Mouse (Mus musculus): Measurements from ENCODE around the gene Mmp1b. TPM values are rescaled to one million over a fixed set of nuclear protein-coding genes. Genes with fewer than 3 reads are reported as not detected.
"Not testable (repeated sequence)": the region's sequence is repeated elsewhere in the genome, so short reads cannot be mapped to it uniquely, and the experiment has no call there.

Gene Mmp1b
- not detected in 2 replicates for polyA plus RNA-seq (2015; fragmentation: Nextera tagmentation; extraction: Ambion mirVana)

- no peak within 1 kb of the TSS for H3K9ac ChIP-seq (replicated peaks; ENCODE audit: low read depth, low read length)
- H3K4me2 ChIP-seq (ENCODE audit: low read length) = no peak within 1 kb of the TSS
- no peaks in the 10 kb centered on the region for H3K4me1 ChIP-seq (replicated peaks; ENCODE audit: control insufficient read depth, insufficient read depth, low read length)
- no peak for ATAC-seq
- no peaks in the 10 kb centered on the region for H3K36me3 ChIP-seq (ENCODE audit: control insufficient read depth, insufficient read depth)
- H3K9me3 ChIP-seq (ENCODE audit: control insufficient read depth, low read length) = no peaks in the 10 kb centered on the region
- no peaks in the 10 kb centered on the region for H3K27me3 ChIP-seq (replicated peaks; ENCODE audit: control insufficient read depth, insufficient read depth, low read length)
- H3K27ac ChIP-seq (ENCODE audit: low read length) = no peak within 1 kb of the TSS
- H3K4me3 ChIP-seq (replicated peaks; ENCODE audit: low read length) = no peak within 1 kb of the TSS
Observed at GRCm38 (mm10) chr9:7387947-7388346, at the start of gene Mmp1b. Gene Mmp1b (minus strand): TSS chr9:7388047.

DNA sequence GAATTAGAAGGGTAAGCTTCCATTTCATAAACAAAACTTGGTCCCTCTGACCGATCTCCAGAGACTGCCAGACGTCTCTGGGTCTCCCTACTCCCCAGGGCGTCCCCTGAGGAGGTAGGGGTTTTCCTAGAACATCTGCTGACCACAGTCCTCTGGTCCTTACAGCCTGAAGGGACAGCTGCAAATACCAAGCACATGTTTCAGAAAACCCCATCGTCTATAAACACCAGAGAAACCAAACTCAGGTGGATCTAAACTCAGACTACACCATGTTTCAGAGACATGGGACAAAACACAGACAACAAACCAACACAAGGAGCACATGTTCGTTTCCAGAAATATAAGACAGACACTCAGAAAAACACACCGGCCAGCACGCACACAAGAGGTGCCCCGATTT, 8.7 kb upstream of the Mmp1b start:
- H3K27me3 ChIP-seq (replicated peaks; ENCODE audit: control insufficient read depth, insufficient read depth, low read length); H3K36me3 ChIP-seq (ENCODE audit: control insufficient read depth, insufficient read depth); H3K9me3 ChIP-seq (ENCODE audit: control insufficient read depth, low read length); H3K4me3 ChIP-seq (replicated peaks; ENCODE audit: low read length); ATAC-seq; H3K4me2 ChIP-seq (ENCODE audit: low read length); H3K9ac ChIP-seq (replicated peaks; ENCODE audit: low read depth, low read length); H3K4me1 ChIP-seq (replicated peaks; ENCODE audit: control insufficient read depth, insufficient read depth, low read length); H3K27ac ChIP-seq (ENCODE audit: low read length): not testable (repeated sequence)
- 82% methylated on average over 8 of the region's 8 CpGs for WGBS

DNA sequence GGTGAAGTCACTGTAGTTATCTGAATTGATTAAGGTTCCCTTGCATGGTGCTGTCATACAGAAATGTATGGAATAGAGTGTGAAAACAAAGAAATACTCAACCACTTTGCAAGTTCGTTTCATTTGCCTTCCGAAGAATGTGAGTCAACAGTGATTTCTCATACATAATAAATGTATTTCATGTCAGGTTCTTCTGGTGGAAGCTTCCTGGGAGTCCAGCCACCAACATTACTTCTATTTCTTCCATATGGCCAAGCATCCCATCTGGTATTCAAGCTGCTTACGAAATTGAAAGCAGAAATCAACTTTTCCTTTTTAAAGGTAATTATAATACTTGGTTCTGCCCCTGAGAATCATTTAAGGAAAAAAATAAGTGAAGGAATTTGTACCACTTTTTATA, 33.3 kb downstream of the Mmp1b start:
- Histone ChIP-seq H3K4me1 (replicated peaks; ENCODE audit: control insufficient read depth, insufficient read depth, low read length) (no peaks in the 10 kb centered on the region), H3K9ac (replicated peaks; ENCODE audit: low read depth, low read length) (no peak overlapping the region), H3K36me3 (ENCODE audit: control insufficient read depth, insufficient read depth) (no peaks in the 10 kb centered on the region), H3K4me2 (ENCODE audit: low read length) (no peak overlapping the region), H3K4me3 (replicated peaks; ENCODE audit: low read length) (no peak overlapping the region), H3K9me3 (ENCODE audit: control insufficient read depth, low read length) (no peaks in the 10 kb centered on the region), H3K27ac (ENCODE audit: low read length) (no peak overlapping the region), H3K27me3 (replicated peaks; ENCODE audit: control insufficient read depth, insufficient read depth, low read length) (no peaks in the 10 kb centered on the region)
- no peak for ATAC-seq
- WGBS = 81% methylated on average over 3 of the region's 3 CpGs

- Histone ChIP-seq H3K27ac (ENCODE audit: low read length) (no peak overlapping the region), H3K36me3 (ENCODE audit: control insufficient read depth, insufficient read depth) (no peaks in the 10 kb centered on the region), H3K27me3 (replicated peaks; ENCODE audit: control insufficient read depth, insufficient read depth, low read length) (no peaks in the 10 kb centered on the region), H3K4me3 (replicated peaks; ENCODE audit: low read length) (no peak overlapping the region), H3K9ac (replicated peaks; ENCODE audit: low read depth, low read length) (no peak overlapping the region), H3K9me3 (ENCODE audit: control insufficient read depth, low read length) (no peaks in the 10 kb centered on the region), H3K4me1 (replicated peaks; ENCODE audit: control insufficient read depth, insufficient read depth, low read length) (no peaks in the 10 kb centered on the region), H3K4me2 (ENCODE audit: low read length) (no peak overlapping the region)
- ATAC-seq = no peak
- 95% methylated on average over 2 of the region's 2 CpGs for WGBS
Observed at GRCm38 (mm10) chr9:7345513-7345912, 42.3 kb downstream of the Mmp1b start.

GRCm38 (mm10) chr9:7344107-7344506, 43.7 kb downstream of the Mmp1b start, which contains the start of gene Mmp12:
Gene Mmp12 (plus strand): TSS chr9:7344381.
- H3K4me2 ChIP-seq (ENCODE audit: low read length) = no peak within 1 kb of the TSS
- H3K9ac ChIP-seq (replicated peaks; ENCODE audit: low read depth, low read length) = no peak within 1 kb of the TSS
- no peaks in the 10 kb centered on the region for H3K27me3 ChIP-seq (replicated peaks; ENCODE audit: control insufficient read depth, insufficient read depth, low read length)
- H3K36me3 ChIP-seq (ENCODE audit: control insufficient read depth, insufficient read depth) = no peaks in the 10 kb centered on the region
- ATAC-seq = no peak
- no peaks in the 10 kb centered on the region for H3K9me3 ChIP-seq (ENCODE audit: control insufficient read depth, low read length)
- H3K4me3 ChIP-seq (replicated peaks; ENCODE audit: low read length) = no peak within 1 kb of the TSS
- no peaks in the 10 kb centered on the region for H3K4me1 ChIP-seq (replicated peaks; ENCODE audit: control insufficient read depth, insufficient read depth, low read length)
- no peak within 1 kb of the TSS for H3K27ac ChIP-seq (ENCODE audit: low read length)

- no peaks in the 10 kb centered on the region for H3K4me1 ChIP-seq (replicated peaks; ENCODE audit: control insufficient read depth, insufficient read depth, low read length)
- no peaks in the 10 kb centered on the region for H3K36me3 ChIP-seq (ENCODE audit: control insufficient read depth, insufficient read depth)
- H3K4me3 ChIP-seq (replicated peaks; ENCODE audit: low read length) = no peak overlapping the region
- no peak overlapping the region for H3K27ac ChIP-seq (ENCODE audit: low read length)
- ATAC-seq = no peak
- H3K27me3 ChIP-seq (replicated peaks; ENCODE audit: control insufficient read depth, insufficient read depth, low read length) = no peaks in the 10 kb centered on the region
- H3K4me2 ChIP-seq (ENCODE audit: low read length) = no peak overlapping the region
- no peaks in the 10 kb centered on the region for H3K9me3 ChIP-seq (ENCODE audit: control insufficient read depth, low read length)
- no peak overlapping the region for H3K9ac ChIP-seq (replicated peaks; ENCODE audit: low read depth, low read length)
Observed at GRCm38 (mm10) chr9:7336740-7337483, 50.9 kb downstream of the Mmp1b start.

GRCm38 (mm10) chr9:7335766-7336680, 51.8 kb downstream of the Mmp1b start:
- Histone ChIP-seq H3K4me2 (ENCODE audit: low read length) (no peak overlapping the region), H3K9me3 (ENCODE audit: control insufficient read depth, low read length) (no peaks in the 10 kb centered on the region), H3K36me3 (ENCODE audit: control insufficient read depth, insufficient read depth) (no peaks in the 10 kb centered on the region), H3K27me3 (replicated peaks; ENCODE audit: control insufficient read depth, insufficient read depth, low read length) (no peaks in the 10 kb centered on the region), H3K4me1 (replicated peaks; ENCODE audit: control insufficient read depth, insufficient read depth, low read length) (no peaks in the 10 kb centered on the region), H3K27ac (ENCODE audit: low read length) (no peak overlapping the region), H3K4me3 (replicated peaks; ENCODE audit: low read length) (no peak overlapping the region), H3K9ac (replicated peaks; ENCODE audit: low read depth, low read length) (no peak overlapping the region)
- whole genome bisulfite sequencing = 96% methylated on average over 5 of the region's 6 CpGs
- no peak for ATAC-seq

- Histone ChIP-seq H3K4me2 (ENCODE audit: low read length) (no peak overlapping the region), H3K27ac (ENCODE audit: low read length) (no peak overlapping the region), H3K27me3 (replicated peaks; ENCODE audit: control insufficient read depth, insufficient read depth, low read length) (no peaks in the 10 kb centered on the region), H3K9ac (replicated peaks; ENCODE audit: low read depth, low read length) (no peak overlapping the region), H3K9me3 (ENCODE audit: control insufficient read depth, low read length) (no peaks in the 10 kb centered on the region), H3K36me3 (ENCODE audit: control insufficient read depth, insufficient read depth) (no peaks in the 10 kb centered on the region), H3K4me1 (replicated peaks; ENCODE audit: control insufficient read depth, insufficient read depth, low read length) (no peaks in the 10 kb centered on the region), H3K4me3 (replicated peaks; ENCODE audit: low read length) (no peak overlapping the region)
- ATAC-seq = no peak
Observed at GRCm38 (mm10) chr9:7331847-7332246, 56.0 kb downstream of the Mmp1b start.
